Mouse (Mus musculus): ENCODE measurements at regions not wholly inside any gene's neighbourhood (a gene's known extent, or its start where the extent isn't known, plus 50 kb on each side); places are given as distances from the start of the nearest gene placed in this dataset.

- in situ Hi-C loops (cut with MboI; ENCODE audit: low pct_unique_long_range_greater_than_20kb in 1 of 2, low sequenced_read_pairs in 2 of 2, unreplicated experiment in 1 of 2), result no loop called here
Observed at GRCm38 (mm10) chr13:44319511-44319910, 409.8 kb upstream of the Jarid2 start.

- in situ Hi-C loops (cut with MboI; ENCODE audit: low pct_unique_long_range_greater_than_20kb in 1 of 2, low sequenced_read_pairs in 2 of 2, unreplicated experiment in 1 of 2), result no loop called here
Observed at GRCm38 (mm10) chr13:44320311-44320710, 409.0 kb upstream of the Jarid2 start.

- in situ Hi-C loops (cut with MboI; ENCODE audit: low pct_unique_long_range_greater_than_20kb in 1 of 2, low sequenced_read_pairs in 2 of 2, unreplicated experiment in 1 of 2), result no loop called here
Observed at GRCm38 (mm10) chr13:44321009-44321596, 408.2 kb upstream of the Jarid2 start.

GRCm38 (mm10) chr13:44328416-44328815 lies 400.9 kb upstream of the Jarid2 start:
- in situ Hi-C loops (cut with MboI; ENCODE audit: low pct_unique_long_range_greater_than_20kb in 1 of 2, low sequenced_read_pairs in 2 of 2, unreplicated experiment in 1 of 2), result no loop called here

- in situ Hi-C loops (cut with MboI; ENCODE audit: low pct_unique_long_range_greater_than_20kb in 1 of 2, low sequenced_read_pairs in 2 of 2, unreplicated experiment in 1 of 2), result no loop called here
Observed at GRCm38 (mm10) chr13:44329161-44329560, 400.1 kb upstream of the Jarid2 start.

GRCm38 (mm10) chr13:44329701-44330100 lies 399.6 kb upstream of the Jarid2 start:
- in situ Hi-C loops (cut with MboI; ENCODE audit: low pct_unique_long_range_greater_than_20kb in 1 of 2, low sequenced_read_pairs in 2 of 2, unreplicated experiment in 1 of 2), result no loop called here

- in situ Hi-C loops (cut with MboI; ENCODE audit: low pct_unique_long_range_greater_than_20kb in 1 of 2, low sequenced_read_pairs in 2 of 2, unreplicated experiment in 1 of 2), result no loop called here
Observed at GRCm38 (mm10) chr13:44332716-44333240, 396.5 kb upstream of the Jarid2 start.

- in situ Hi-C loops (cut with MboI; ENCODE audit: low pct_unique_long_range_greater_than_20kb in 1 of 2, low sequenced_read_pairs in 2 of 2, unreplicated experiment in 1 of 2), result no loop called here
Observed at GRCm38 (mm10) chr13:44339061-44339741, 390.1 kb upstream of the Jarid2 start.

GRCm38 (mm10) chr13:44345094-44345493 lies 384.2 kb upstream of the Jarid2 start:
- in situ Hi-C loops (cut with MboI; ENCODE audit: low pct_unique_long_range_greater_than_20kb in 1 of 2, low sequenced_read_pairs in 2 of 2, unreplicated experiment in 1 of 2), result no loop called here

- in situ Hi-C loops (cut with MboI; ENCODE audit: low pct_unique_long_range_greater_than_20kb in 1 of 2, low sequenced_read_pairs in 2 of 2, unreplicated experiment in 1 of 2), result no loop called here
Observed at GRCm38 (mm10) chr13:44346636-44347035, 382.6 kb upstream of the Jarid2 start.

GRCm38 (mm10) chr13:44347662-44348061 lies 381.6 kb upstream of the Jarid2 start:
- in situ Hi-C loops (cut with MboI; ENCODE audit: low pct_unique_long_range_greater_than_20kb in 1 of 2, low sequenced_read_pairs in 2 of 2, unreplicated experiment in 1 of 2), result no loop called here

- in situ Hi-C loops (cut with MboI; ENCODE audit: low pct_unique_long_range_greater_than_20kb in 1 of 2, low sequenced_read_pairs in 2 of 2, unreplicated experiment in 1 of 2), result no loop called here
Observed at GRCm38 (mm10) chr13:44353899-44354298, 375.4 kb upstream of the Jarid2 start.

GRCm38 (mm10) chr13:44355771-44356221 lies 373.5 kb upstream of the Jarid2 start:
- in situ Hi-C loops (cut with MboI; ENCODE audit: low pct_unique_long_range_greater_than_20kb in 1 of 2, low sequenced_read_pairs in 2 of 2, unreplicated experiment in 1 of 2), result no loop called here

GRCm38 (mm10) chr13:44356981-44357380 lies 372.3 kb upstream of the Jarid2 start:
- in situ Hi-C loops (cut with MboI; ENCODE audit: low pct_unique_long_range_greater_than_20kb in 1 of 2, low sequenced_read_pairs in 2 of 2, unreplicated experiment in 1 of 2), result no loop called here

GRCm38 (mm10) chr13:44359344-44359743 lies 369.9 kb upstream of the Jarid2 start:
- in situ Hi-C loops (cut with MboI; ENCODE audit: low pct_unique_long_range_greater_than_20kb in 1 of 2, low sequenced_read_pairs in 2 of 2, unreplicated experiment in 1 of 2), result no loop called here

- in situ Hi-C loops (cut with MboI; ENCODE audit: low pct_unique_long_range_greater_than_20kb in 1 of 2, low sequenced_read_pairs in 2 of 2, unreplicated experiment in 1 of 2), result no loop called here
Observed at GRCm38 (mm10) chr13:44360016-44360415, 369.3 kb upstream of the Jarid2 start.

GRCm38 (mm10) chr13:44360725-44361290 lies 368.5 kb upstream of the Jarid2 start:
- in situ Hi-C loops (cut with MboI; ENCODE audit: low pct_unique_long_range_greater_than_20kb in 1 of 2, low sequenced_read_pairs in 2 of 2, unreplicated experiment in 1 of 2), result no loop called here

GRCm38 (mm10) chr13:44362293-44363005 lies 366.8 kb upstream of the Jarid2 start:
- in situ Hi-C loops (cut with MboI; ENCODE audit: low pct_unique_long_range_greater_than_20kb in 1 of 2, low sequenced_read_pairs in 2 of 2, unreplicated experiment in 1 of 2), result no loop called here

GRCm38 (mm10) chr13:44363016-44363415 lies 366.3 kb upstream of the Jarid2 start:
- in situ Hi-C loops (cut with MboI; ENCODE audit: low pct_unique_long_range_greater_than_20kb in 1 of 2, low sequenced_read_pairs in 2 of 2, unreplicated experiment in 1 of 2), result no loop called here
